Mouse (Mus musculus) CH12.LX (cell line): ENCODE measurements around the gene Hdac9.

Experiments used
- CHD2 ChIP-seq: IDR thresholded peaks from 2 replicates; pipeline ENCODE4 v1.6.1; 2011; ENCODE audit warnings: low read length, improper control_type of control experiment
- CTCF ChIP-seq, 2 experiments: IDR thresholded peaks in 1 of 2; conservative IDR thresholded peaks in 1 of 2; 2 replicates each; pipeline ENCODE4 v1.5.1; 2011 to 2012; ENCODE audit warnings: low read depth in 2 of 2, low read length in 2 of 2, improper control_type of control experiment in 1 of 2, inconsistent platforms in 1 of 2, mild to moderate bottlenecking in 1 of 2, moderate library complexity in 1 of 2
- KAT2A ChIP-seq: IDR thresholded peaks from 2 replicates; pipeline ENCODE4 v1.6.1; 2012; ENCODE audit warnings: low read length, improper control_type of control experiment, inconsistent platforms; ENCODE audit not compliant: insufficient replicate concordance
- MAX ChIP-seq: IDR thresholded peaks from 2 replicates; pipeline ENCODE4 v1.6.1; 2011; ENCODE audit warnings: low read length, improper control_type of control experiment
- PAX5 ChIP-seq: IDR thresholded peaks from 2 replicates; pipeline ENCODE4 v1.6.1; 2012; ENCODE audit warnings: low read length, inconsistent platforms, mixed read lengths
- POLR2A ChIP-seq: IDR thresholded peaks from 2 replicates; pipeline ENCODE4 v1.6.1; 2011; ENCODE audit warnings: low read depth, mild to moderate bottlenecking, improper control_type of control experiment, low read length
- RCOR1 ChIP-seq: conservative IDR thresholded peaks from 2 replicates; pipeline ENCODE4 v1.6.1; 2012; ENCODE audit warnings: low read depth, mild to moderate bottlenecking, inconsistent platforms, low read length, improper control_type of control experiment
- TCF12 ChIP-seq: IDR thresholded peaks from 2 replicates; pipeline ENCODE4 v1.6.1; 2014; ENCODE audit warnings: low read depth, mild to moderate bottlenecking, inconsistent platforms, low read length, improper control_type of control experiment
- ZC3H11A ChIP-seq: IDR thresholded peaks from 2 replicates; pipeline ENCODE4 v1.6.1; 2012; ENCODE audit warnings: low read depth, mild to moderate bottlenecking, inconsistent platforms, low read length, improper control_type of control experiment
- ZKSCAN1 ChIP-seq: IDR thresholded peaks from 2 replicates; pipeline ENCODE4 v1.6.1; 2012; ENCODE audit warnings: low read depth, inconsistent platforms, low read length, improper control_type of control experiment, borderline replicate concordance

GRCm38 (mm10) chr12:34697981-34698380, 218.9 kb downstream of the Hdac9 start:
- no peak for TF ChIP-seq CTCF (conservative IDR thresholded peaks at IDR 0.05 in 1 of 2, IDR thresholded peaks at IDR 0.05 in 1 of 2; ENCODE audit: low read depth in 2 of 2, low read length in 2 of 2)
- no peak for TF ChIP-seq POLR2A
- no peak for TF ChIP-seq RCOR1
- TF ChIP-seq CHD2: no peak
- no peak for TF ChIP-seq PAX5
- no peak for TF ChIP-seq KAT2A
- no peak for TF ChIP-seq ZC3H11A
- TF ChIP-seq ZKSCAN1: no peak
- TF ChIP-seq TCF12: no peak
- no peak for TF ChIP-seq MAX
